Mouse (Mus musculus) MEL (cell line): Measurements from ENCODE around the gene Usp19. TPM values are rescaled to one million over a fixed set of nuclear protein-coding genes. Genes with fewer than 3 reads are reported as not detected.

Experiments used
- DNase-seq: peaks from one replicate; pipeline ENCODE4 v3.0.0; 2011; ENCODE audit warnings: low read depth, low spot score
- H3K27ac ChIP-seq: 2 replicates; pipeline ENCODE4 v1.5.1; 2012; ENCODE audit warnings: low read depth, mild to moderate bottlenecking, control low read depth, low read length, moderate library complexity; ENCODE audit not compliant: control insufficient read depth
- H3K27me3 ChIP-seq, 2 experiments: fragments of 150-350 bp in 1 of 2; sonication (generic) in 1 of 2; 2 replicates each; pipeline ENCODE4 v1.6.1; 2012; ENCODE audit warnings: low read length in 2 of 2, mild to moderate bottlenecking in 2 of 2, improper control_type of control experiment in 1 of 2, moderate library complexity in 1 of 2; ENCODE audit not compliant: insufficient read depth in 2 of 2, control insufficient read depth in 1 of 2
- H3K36me3 ChIP-seq, 2 experiments: 2 replicates each; pipeline ENCODE4 v1.6.1; 2012 to 2014; ENCODE audit warnings: low read length in 2 of 2, improper control_type of control experiment in 1 of 2, inconsistent platforms in 1 of 2, mild to moderate bottlenecking in 1 of 2; ENCODE audit not compliant: insufficient read depth in 2 of 2, control insufficient read depth in 1 of 2
- H3K4me1 ChIP-seq, 2 experiments: fragments of 150-350 bp in 1 of 2; sonication (generic) in 1 of 2; 2 replicates each; pipeline ENCODE4 v1.6.1; 2012; ENCODE audit warnings: low read length in 2 of 2, improper control_type of control experiment in 1 of 2, mild to moderate bottlenecking in 1 of 2; ENCODE audit not compliant: insufficient read depth in 2 of 2, control insufficient read depth in 1 of 2
- H3K4me3 ChIP-seq, 2 experiments: fragments of 150-350 bp in 1 of 2; sonication (generic) in 1 of 2; 2 replicates each; pipeline ENCODE4 v1.5.1; 2012; ENCODE audit warnings: low read depth in 2 of 2, low read length in 2 of 2, mild to moderate bottlenecking in 2 of 2, moderate library complexity in 2 of 2, control low read depth in 1 of 2, improper control_type of control experiment in 1 of 2; ENCODE audit not compliant: control insufficient read depth in 1 of 2, insufficient read depth in 1 of 2
- H3K79me2 ChIP-seq: 2 replicates; pipeline ENCODE4 v1.6.1; 2012; ENCODE audit warnings: mild to moderate bottlenecking, low read length, moderate library complexity; ENCODE audit not compliant: control insufficient read depth, poor library complexity, insufficient read depth
- H3K9ac ChIP-seq: 2 replicates; pipeline ENCODE4 v1.6.1; 2012; ENCODE audit warnings: low read depth, mild to moderate bottlenecking, control low read depth, low read length, moderate library complexity; ENCODE audit not compliant: control insufficient read depth, poor library complexity, severe bottlenecking
- H3K9me3 ChIP-seq: fragments of 150-350 bp; sonication (generic); replicated peaks from 2 replicates; pipeline ENCODE4 v1.6.1; 2012; ENCODE audit warnings: mild to moderate bottlenecking, low read length, improper control_type of control experiment, moderate library complexity; ENCODE audit not compliant: insufficient read depth
- E2F4 ChIP-seq: IDR thresholded peaks from 2 replicates; pipeline ENCODE4 v1.6.1; 2011; ENCODE audit warnings: low read depth, low read length, improper control_type of control experiment, borderline replicate concordance
- ELF1 ChIP-seq: IDR thresholded peaks from 2 replicates; pipeline ENCODE4 v1.6.1; 2014; ENCODE audit warnings: low read depth, mild to moderate bottlenecking, inconsistent platforms, low read length, improper control_type of control experiment, moderate library complexity
- EP300 ChIP-seq, 2 experiments: IDR thresholded peaks; 2 replicates each; pipeline ENCODE4 v1.6.1; 2011; ENCODE audit warnings: improper control_type of control experiment in 2 of 2, low read length in 2 of 2, low read depth in 1 of 2, mild to moderate bottlenecking in 1 of 2
- ETS1 ChIP-seq: IDR thresholded peaks from 2 replicates; pipeline ENCODE4 v1.6.1; 2012; ENCODE audit warnings: low read depth, mild to moderate bottlenecking, inconsistent platforms, low read length, improper control_type of control experiment, moderate library complexity
- HCFC1 ChIP-seq: IDR thresholded peaks from 2 replicates; pipeline ENCODE4 v1.6.1; 2012; ENCODE audit warnings: low read depth, mild to moderate bottlenecking, inconsistent platforms, low read length, improper control_type of control experiment, moderate library complexity
- JUND ChIP-seq: IDR thresholded peaks from 2 replicates; pipeline ENCODE4 v1.6.1; 2011; ENCODE audit warnings: low read depth, mild to moderate bottlenecking, improper control_type of control experiment, low read length
- MAZ ChIP-seq: IDR thresholded peaks from 2 replicates; pipeline ENCODE4 v1.6.1; 2012; ENCODE audit warnings: low read depth, mild to moderate bottlenecking, inconsistent platforms, low read length, improper control_type of control experiment
- MEF2A ChIP-seq: IDR thresholded peaks from 2 replicates; pipeline ENCODE4 v1.6.1; 2014; ENCODE audit warnings: low read depth, mild to moderate bottlenecking, inconsistent platforms, low read length, improper control_type of control experiment; ENCODE audit not compliant: poor library complexity, insufficient replicate concordance, severe bottlenecking; ENCODE audit errors: extremely low read depth
- MXI1 ChIP-seq: IDR thresholded peaks from 2 replicates; pipeline ENCODE4 v1.6.1; 2011; ENCODE audit warnings: mild to moderate bottlenecking, low read depth, low read length, improper control_type of control experiment
- NELFE ChIP-seq: IDR thresholded peaks from 2 replicates; pipeline ENCODE4 v1.6.1; 2011; ENCODE audit warnings: low read depth, low read length, improper control_type of control experiment
- NRF1 ChIP-seq: IDR thresholded peaks from 2 replicates; pipeline ENCODE4 v1.6.1; 2014; ENCODE audit warnings: low read depth, mild to moderate bottlenecking, inconsistent platforms, low read length, improper control_type of control experiment, moderate library complexity; ENCODE audit not compliant: poor library complexity, insufficient read depth, severe bottlenecking
- POLR2A ChIP-seq, 2 experiments: IDR thresholded peaks; 2 replicates each; pipeline ENCODE4 v1.6.1; 2011 to 2012; ENCODE audit warnings: low read length in 2 of 2, mild to moderate bottlenecking in 2 of 2, control low read depth in 1 of 2, improper control_type of control experiment in 1 of 2, low read depth in 1 of 2, moderate library complexity in 1 of 2; ENCODE audit not compliant: control insufficient read depth in 1 of 2, insufficient read depth in 1 of 2, poor library complexity in 1 of 2
- SIN3A ChIP-seq: IDR thresholded peaks from 2 replicates; pipeline ENCODE4 v1.6.1; 2012; ENCODE audit warnings: low read length, improper control_type of control experiment, inconsistent platforms
- TBP ChIP-seq: IDR thresholded peaks from 2 replicates; pipeline ENCODE4 v1.8.0; 2011; ENCODE audit warnings: low read depth, low read length, improper control_type of control experiment
- TCF12 ChIP-seq: IDR thresholded peaks from 2 replicates; pipeline ENCODE4 v1.6.1; 2014; ENCODE audit warnings: low read depth, mild to moderate bottlenecking, inconsistent platforms, low read length, improper control_type of control experiment, moderate library complexity
- UBTF ChIP-seq: IDR thresholded peaks from 2 replicates; pipeline ENCODE4 v1.6.1; 2012; ENCODE audit warnings: low read depth, mild to moderate bottlenecking, inconsistent platforms, low read length, improper control_type of control experiment, moderate library complexity, borderline replicate concordance; ENCODE audit not compliant: insufficient read depth
- USF2 ChIP-seq, 2 experiments: IDR thresholded peaks; 2 replicates each; pipeline ENCODE4 v1.6.1; 2011 to 2012; ENCODE audit warnings: improper control_type of control experiment in 2 of 2, low read length in 2 of 2, borderline replicate concordance in 1 of 2, inconsistent platforms in 1 of 2, low read depth in 1 of 2, mild to moderate bottlenecking in 1 of 2; ENCODE audit not compliant: insufficient read depth in 1 of 2
- ZKSCAN1 ChIP-seq: IDR thresholded peaks from 2 replicates; pipeline ENCODE4 v1.6.1; 2012; ENCODE audit warnings: low read depth, mild to moderate bottlenecking, inconsistent platforms, low read length, improper control_type of control experiment, moderate library complexity
- polyA plus RNA-seq, 2 experiments: library from polyadenylated mRNA; stranded (reverse) in 1 of 2; unstranded in 1 of 2; fragments of >175 nt in 1 of 2; fragments of >200 nt in 1 of 2; gene quantifications; 2 replicates each; pipeline versions ENCODE4 v1.2.1 to v1.2.4; 2012; ENCODE audit warnings: low replicate concordance in 2 of 2, low read depth in 1 of 2; ENCODE audit not compliant: insufficient read length in 2 of 2, insufficient read depth in 1 of 2, missing spikeins in 1 of 2
- total RNA-seq: library from RNA; depleted of rRNA; stranded (reverse); fragments of 300-350 nt; gene quantifications from 2 replicates; pipeline ENCODE4 v1.2.3, GENCODE M21; 2012; rRNA removed

Usp19 gene
- total RNA-seq (69.0 and 76.1 TPM in 2 replicates), polyA plus RNA-seq (100 to 1,000 TPM in 1 of 2 experiments, not detected in 1; 162 TPM)

- Histone ChIP-seq H3K9ac (peak within 1 kb of the TSS; percentile 95), H3K27ac (peak within 1 kb of the TSS; percentile 91), H3K4me1 (peaks cover 4 to 9% of the 10 kb centered on the region in 2 experiments), H3K9me3 (no peaks in the 10 kb centered on the region), H3K27me3 (no peaks in the 10 kb centered on the region), H3K79me2 (peaks cover 23% of the 10 kb centered on the region), H3K4me3 (peak within 1 kb of the TSS; percentile 92 to 93), H3K36me3 (peaks cover 5 to 17% of the 10 kb centered on the region in 2 experiments; a peak in 3 of 4 replicates)
- TF ChIP-seq NELFE (peak; percentile 65), HCFC1 (peak; percentile 90), MXI1 (peak; percentile 26; the same call in 1 of the 2 replicates), TBP (0 out of 2 replicates have a peak, but pooled peaks have one; percentile 48), ETS1 (peak; percentile 46), ZKSCAN1 (no peak), ELF1 (peak; percentile 76), MAZ (peak; percentile 96), SIN3A (peak; percentile 62), TCF12 (peak; percentile 13; the same call in 1 of the 2 replicates), POLR2A (IDR thresholded peaks at IDR 0.05; ENCODE audit: control insufficient read depth in 1 of 2, insufficient read depth in 1 of 2, low read depth in 1 of 2, low read length in 2 of 2, poor library complexity in 1 of 2) (peak; percentile 34 to 75; a peak in 2 of 4 replicates), MEF2A (no peak), E2F4 (peak; percentile 84; the same call in 1 of the 2 replicates), UBTF (no peak), NRF1 (peak; percentile 32; the same call in 1 of the 2 replicates)
- DNase-seq: peak; percentile 98
These were observed at the start of gene Usp19 for GRCm38 (mm10) chr9:108490559-108491285. Gene Usp19 (plus strand): TSS chr9:108490602.

- H3K4me3 ChIP-seq: no peak overlapping the region
- TF ChIP-seq JUND (no peak), EP300 (IDR thresholded peaks at IDR 0.05; ENCODE audit: low read depth in 1 of 2, low read length in 2 of 2) (no peak), USF2 (IDR thresholded peaks at IDR 0.05; ENCODE audit: borderline replicate concordance in 1 of 2, insufficient read depth in 1 of 2, low read depth in 1 of 2, low read length in 2 of 2) (no peak)
- H3K9ac ChIP-seq: no peak overlapping the region
- no peaks in the 10 kb centered on the region for H3K79me2 ChIP-seq
- H3K4me1 ChIP-seq: peaks cover 5 to 10% of the 10 kb centered on the region in 2 experiments
- H3K27me3 ChIP-seq: peaks cover under 1 to 5% of the 10 kb centered on the region in 2 experiments; a peak in 1 of 4 replicates
- no peaks in the 10 kb centered on the region for H3K9me3 ChIP-seq
- no peak overlapping the region for H3K27ac ChIP-seq
- peaks cover 0 to 6% of the 10 kb centered on the region in 2 experiments; a peak in 2 of 4 replicates for H3K36me3 ChIP-seq
- no peak for DNase-seq
These were observed 49.0 kb upstream of the Usp19 start for GRCm38 (mm10) chr9:108441236-108441919.
